Mouse (Mus musculus) MEL (cell line): ENCODE measurements around the gene 4930544G11Rik. TPM values are rescaled to one million over a fixed set of nuclear protein-coding genes. Genes with fewer than 3 reads are reported as not detected.

Experiments used
- DNase-seq: peaks from one replicate; pipeline ENCODE4 v3.0.0; 2011; ENCODE audit warnings: low read depth, low spot score
- H3K27ac ChIP-seq: 2 replicates; pipeline ENCODE4 v1.5.1; 2012; ENCODE audit warnings: low read depth, mild to moderate bottlenecking, control low read depth, low read length, moderate library complexity; ENCODE audit not compliant: control insufficient read depth
- H3K27me3 ChIP-seq, 2 experiments: fragments of 150-350 bp in 1 of 2; sonication (generic) in 1 of 2; 2 replicates each; pipeline ENCODE4 v1.6.1; 2012; ENCODE audit warnings: low read length in 2 of 2, mild to moderate bottlenecking in 2 of 2, improper control_type of control experiment in 1 of 2, moderate library complexity in 1 of 2; ENCODE audit not compliant: insufficient read depth in 2 of 2, control insufficient read depth in 1 of 2
- H3K36me3 ChIP-seq, 2 experiments: 2 replicates each; pipeline ENCODE4 v1.6.1; 2012 to 2014; ENCODE audit warnings: low read length in 2 of 2, improper control_type of control experiment in 1 of 2, inconsistent platforms in 1 of 2, mild to moderate bottlenecking in 1 of 2; ENCODE audit not compliant: insufficient read depth in 2 of 2, control insufficient read depth in 1 of 2
- H3K4me1 ChIP-seq, 2 experiments: fragments of 150-350 bp in 1 of 2; sonication (generic) in 1 of 2; 2 replicates each; pipeline ENCODE4 v1.6.1; 2012; ENCODE audit warnings: low read length in 2 of 2, improper control_type of control experiment in 1 of 2, mild to moderate bottlenecking in 1 of 2; ENCODE audit not compliant: insufficient read depth in 2 of 2, control insufficient read depth in 1 of 2
- H3K4me3 ChIP-seq, 2 experiments: fragments of 150-350 bp in 1 of 2; sonication (generic) in 1 of 2; 2 replicates each; pipeline ENCODE4 v1.5.1; 2012; ENCODE audit warnings: low read depth in 2 of 2, low read length in 2 of 2, mild to moderate bottlenecking in 2 of 2, moderate library complexity in 2 of 2, control low read depth in 1 of 2, improper control_type of control experiment in 1 of 2; ENCODE audit not compliant: control insufficient read depth in 1 of 2, insufficient read depth in 1 of 2
- H3K79me2 ChIP-seq: 2 replicates; pipeline ENCODE4 v1.6.1; 2012; ENCODE audit warnings: mild to moderate bottlenecking, low read length, moderate library complexity; ENCODE audit not compliant: control insufficient read depth, poor library complexity, insufficient read depth
- H3K9ac ChIP-seq: 2 replicates; pipeline ENCODE4 v1.6.1; 2012; ENCODE audit warnings: low read depth, mild to moderate bottlenecking, control low read depth, low read length, moderate library complexity; ENCODE audit not compliant: control insufficient read depth, poor library complexity, severe bottlenecking
- H3K9me3 ChIP-seq: fragments of 150-350 bp; sonication (generic); replicated peaks from 2 replicates; pipeline ENCODE4 v1.6.1; 2012; ENCODE audit warnings: mild to moderate bottlenecking, low read length, improper control_type of control experiment, moderate library complexity; ENCODE audit not compliant: insufficient read depth
- CHD1 ChIP-seq: IDR thresholded peaks from 2 replicates; pipeline ENCODE4 v1.6.1; 2012; ENCODE audit warnings: low read depth, mild to moderate bottlenecking, inconsistent platforms, low read length, improper control_type of control experiment
- ETS1 ChIP-seq: IDR thresholded peaks from 2 replicates; pipeline ENCODE4 v1.6.1; 2012; ENCODE audit warnings: low read depth, mild to moderate bottlenecking, inconsistent platforms, low read length, improper control_type of control experiment, moderate library complexity
- HCFC1 ChIP-seq: IDR thresholded peaks from 2 replicates; pipeline ENCODE4 v1.6.1; 2012; ENCODE audit warnings: low read depth, mild to moderate bottlenecking, inconsistent platforms, low read length, improper control_type of control experiment, moderate library complexity
- MEF2A ChIP-seq: IDR thresholded peaks from 2 replicates; pipeline ENCODE4 v1.6.1; 2014; ENCODE audit warnings: low read depth, mild to moderate bottlenecking, inconsistent platforms, low read length, improper control_type of control experiment; ENCODE audit not compliant: poor library complexity, insufficient replicate concordance, severe bottlenecking; ENCODE audit errors: extremely low read depth
- NRF1 ChIP-seq: IDR thresholded peaks from 2 replicates; pipeline ENCODE4 v1.6.1; 2014; ENCODE audit warnings: low read depth, mild to moderate bottlenecking, inconsistent platforms, low read length, improper control_type of control experiment, moderate library complexity; ENCODE audit not compliant: poor library complexity, insufficient read depth, severe bottlenecking
- POLR2AphosphoS5 ChIP-seq: IDR thresholded peaks from 2 replicates; pipeline ENCODE4 v1.6.1; 2012; ENCODE audit warnings: low read depth, borderline replicate concordance, mild to moderate bottlenecking, inconsistent platforms, low read length, moderate library complexity, mixed read lengths
- RAD21 ChIP-seq: IDR thresholded peaks from 2 replicates; pipeline ENCODE4 v1.6.1; 2011; ENCODE audit warnings: mild to moderate bottlenecking, low read depth, low read length, improper control_type of control experiment
- RCOR1 ChIP-seq: IDR thresholded peaks from 2 replicates; pipeline ENCODE4 v1.6.1; 2012; ENCODE audit warnings: low read depth, mild to moderate bottlenecking, inconsistent platforms, low read length, improper control_type of control experiment
- TAL1 ChIP-seq: IDR thresholded peaks from 2 replicates; pipeline ENCODE4 v1.6.1; 2012; ENCODE audit warnings: mild to moderate bottlenecking, inconsistent platforms, low read length, moderate library complexity, mixed read lengths
- UBTF ChIP-seq: IDR thresholded peaks from 2 replicates; pipeline ENCODE4 v1.6.1; 2012; ENCODE audit warnings: low read depth, mild to moderate bottlenecking, inconsistent platforms, low read length, improper control_type of control experiment, moderate library complexity, borderline replicate concordance; ENCODE audit not compliant: insufficient read depth
- USF2 ChIP-seq, 2 experiments: IDR thresholded peaks; 2 replicates each; pipeline ENCODE4 v1.6.1; 2011 to 2012; ENCODE audit warnings: improper control_type of control experiment in 2 of 2, low read length in 2 of 2, borderline replicate concordance in 1 of 2, inconsistent platforms in 1 of 2, low read depth in 1 of 2, mild to moderate bottlenecking in 1 of 2; ENCODE audit not compliant: insufficient read depth in 1 of 2
- polyA plus RNA-seq, 2 experiments: library from polyadenylated mRNA; stranded (reverse) in 1 of 2; unstranded in 1 of 2; fragments of >175 nt in 1 of 2; fragments of >200 nt in 1 of 2; gene quantifications; 2 replicates each; pipeline versions ENCODE4 v1.2.1 to v1.2.4; 2012; ENCODE audit warnings: low replicate concordance in 2 of 2, low read depth in 1 of 2; ENCODE audit not compliant: insufficient read length in 2 of 2, insufficient read depth in 1 of 2, missing spikeins in 1 of 2
- total RNA-seq: library from RNA; depleted of rRNA; stranded (reverse); fragments of 300-350 nt; gene quantifications from 2 replicates; pipeline ENCODE4 v1.2.3, GENCODE M21; 2012; rRNA removed

4930544G11Rik gene
- total and polyA plus RNA-seq, 3 experiments = not detected

- DNase-seq = no peak
- no peaks in the 10 kb centered on the region for H3K4me1 ChIP-seq
- no peaks in the 10 kb centered on the region for H3K79me2 ChIP-seq
- no peak overlapping the region for H3K27ac ChIP-seq
- H3K9ac ChIP-seq = no peak overlapping the region
- no peak for TF ChIP-seq ETS1
- no peak for TF ChIP-seq RCOR1
- no peak for TF ChIP-seq MEF2A
- no peak for TF ChIP-seq NRF1
- no peak for TF ChIP-seq UBTF
- no peak for TF ChIP-seq TAL1
- no peak for TF ChIP-seq CHD1
- TF ChIP-seq HCFC1 = no peak
- no peak for TF ChIP-seq RAD21
- no peak for TF ChIP-seq USF2 (IDR thresholded peaks at IDR 0.05; ENCODE audit: borderline replicate concordance in 1 of 2, insufficient read depth in 1 of 2, low read depth in 1 of 2, low read length in 2 of 2)
- no peak for TF ChIP-seq POLR2AphosphoS5
- TF ChIP-seq, all 39 proteins: peak for 0
- H3K4me3 ChIP-seq = no peak overlapping the region
- no peaks in the 10 kb centered on the region for H3K27me3 ChIP-seq
- H3K9me3 ChIP-seq = no peaks in the 10 kb centered on the region
- H3K36me3 ChIP-seq = no peaks in the 10 kb centered on the region
Measured at GRCm38 (mm10) chr6:65998343-65998742, 45.9 kb downstream of the 4930544G11Rik start.

Other genes with a start within 250 kb of the 4930544G11Rik start
- gene Prdm5, start 173.6 kb upstream of the 4930544G11Rik start, total RNA-seq = not detected in 2 replicates
- gene Prdm5, start 173.6 kb upstream of the 4930544G11Rik start, polyA plus RNA-seq = under 1 TPM in 1 of 2 experiments, not detected in 1; 0.04 TPM